Mouse (Mus musculus) lung, postnatal 10 days (tissue): Measurements from ENCODE around the gene Ly6g5c.

Experiments
- DNase-seq: peaks from one replicate; pipeline ENCODE4 v3.0.0; 2021

Gene Ly6g5c

DNA sequence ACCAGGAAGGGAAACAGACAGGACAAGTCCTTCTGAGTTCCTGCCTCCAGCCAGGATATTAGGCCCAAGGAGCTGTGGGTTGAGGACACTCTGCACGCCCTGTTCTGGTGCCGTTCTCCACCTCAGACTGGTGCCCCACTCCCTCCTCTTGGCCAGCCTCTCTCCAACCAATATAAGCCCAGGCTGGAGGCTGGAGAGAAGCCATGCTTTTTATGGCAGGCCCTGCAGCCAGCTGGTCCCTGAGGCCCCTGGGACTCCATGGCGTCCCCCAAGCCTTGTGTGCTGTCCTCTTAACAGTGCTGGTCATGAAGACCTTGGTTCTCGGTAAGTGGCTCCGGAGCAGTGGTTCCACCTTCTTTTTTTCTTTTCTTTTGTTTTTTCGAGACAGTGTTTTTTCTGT, at the start of gene Ly6g5c:
Gene Ly6g5c (plus strand): TSS at position 183 of the 400 bp plus-strand sequence.
- no peak for DNase-seq

DNA sequence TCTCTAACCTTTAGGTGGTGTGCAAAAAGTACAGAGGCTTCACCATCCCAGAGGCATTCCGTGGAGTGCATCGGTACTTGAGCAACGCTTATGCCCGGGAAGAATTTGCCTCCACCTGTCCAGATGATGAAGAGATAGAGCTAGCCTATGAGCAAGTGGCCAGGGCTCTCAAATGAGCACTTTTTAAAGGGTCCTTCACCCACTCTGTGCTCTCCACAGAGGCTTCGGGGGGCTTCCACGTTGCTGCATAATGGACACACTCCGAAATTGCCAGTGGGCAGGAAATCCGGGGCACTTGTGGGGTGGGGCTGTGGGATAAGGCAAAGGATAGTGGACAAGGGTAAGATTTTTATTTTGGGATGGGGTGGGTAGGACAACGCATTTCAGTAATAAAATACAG, 49.8 kb upstream of the Ly6g5c start:
- no peak for DNase-seq

DNA sequence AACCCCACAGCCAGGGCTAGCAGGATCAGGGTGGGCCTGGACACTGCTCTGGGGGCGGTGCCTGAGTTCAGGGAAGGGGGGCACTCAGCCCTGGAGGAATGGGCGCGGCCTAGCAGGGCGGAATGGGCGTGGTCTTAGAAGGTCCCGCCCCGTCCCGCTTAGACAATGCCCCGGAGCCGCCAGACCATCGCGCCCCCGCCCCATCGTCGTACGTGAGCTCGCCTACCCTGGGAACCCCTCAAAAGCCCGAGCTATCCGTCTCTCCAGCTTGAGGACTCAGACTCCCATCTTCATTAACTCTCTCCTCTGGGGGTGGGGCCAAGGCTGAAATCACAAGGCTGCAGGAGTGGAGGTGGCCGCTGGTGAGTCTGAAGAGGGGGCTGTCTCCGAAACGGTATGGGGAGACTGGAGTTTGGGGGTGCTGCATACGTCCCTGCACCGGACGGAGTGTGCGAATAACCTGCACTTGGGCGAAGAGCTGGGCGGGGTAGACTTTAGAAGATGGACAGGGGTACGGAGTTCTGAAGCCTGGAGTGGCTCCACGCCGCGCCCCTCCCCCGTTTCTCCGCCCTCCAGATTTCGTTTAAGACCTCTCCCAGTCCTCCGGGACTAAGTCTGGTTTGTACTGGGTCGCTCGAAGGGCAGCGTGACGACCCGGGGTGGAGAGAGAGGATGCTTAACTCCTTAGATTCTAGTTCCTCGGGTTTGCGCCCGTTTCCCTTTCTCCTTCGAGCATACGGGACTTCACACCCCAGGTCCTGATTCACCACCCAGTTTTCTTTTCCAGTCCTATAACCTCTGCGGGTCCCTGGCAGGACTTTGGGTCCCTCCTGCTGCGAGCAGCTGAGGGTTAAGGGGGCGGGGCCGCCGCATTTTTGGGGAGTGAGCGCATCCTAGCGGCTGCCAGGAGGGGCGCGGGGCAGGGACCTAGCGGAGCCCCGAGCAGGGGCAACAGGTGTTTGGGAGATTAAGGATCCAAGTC, 48.9 kb upstream of the Ly6g5c start, which contains the start of gene Ddah2:
Gene Ddah2 (plus strand): TSS at position 125 of the 982 bp plus-strand sequence.
- peak; percentile 97 for DNase-seq

DNA sequence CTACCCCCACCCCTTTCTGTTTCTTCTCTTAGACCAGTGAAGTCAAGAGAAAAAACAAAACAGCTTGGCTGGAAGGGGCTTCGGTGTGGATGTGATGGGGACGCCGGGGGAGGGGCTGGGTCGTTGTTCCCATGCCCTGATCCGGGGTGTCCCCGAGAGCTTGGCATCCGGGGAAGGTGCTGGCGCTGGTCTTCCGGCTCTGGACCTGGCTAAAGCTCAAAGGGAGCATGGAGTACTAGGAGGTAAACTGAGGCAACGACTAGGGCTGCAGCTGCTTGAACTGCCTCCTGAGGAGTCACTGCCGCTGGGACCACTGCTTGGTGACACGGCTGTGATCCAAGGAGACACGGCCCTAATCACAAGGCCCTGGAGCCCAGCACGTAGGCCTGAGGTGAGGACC, 48.0 kb upstream of the Ly6g5c start:
- no peak for DNase-seq

GRCm38 (mm10) chr17:35060737-35061297, 47.3 kb upstream of the Ly6g5c start:
- DNase-seq = peak; percentile 70

DNA sequence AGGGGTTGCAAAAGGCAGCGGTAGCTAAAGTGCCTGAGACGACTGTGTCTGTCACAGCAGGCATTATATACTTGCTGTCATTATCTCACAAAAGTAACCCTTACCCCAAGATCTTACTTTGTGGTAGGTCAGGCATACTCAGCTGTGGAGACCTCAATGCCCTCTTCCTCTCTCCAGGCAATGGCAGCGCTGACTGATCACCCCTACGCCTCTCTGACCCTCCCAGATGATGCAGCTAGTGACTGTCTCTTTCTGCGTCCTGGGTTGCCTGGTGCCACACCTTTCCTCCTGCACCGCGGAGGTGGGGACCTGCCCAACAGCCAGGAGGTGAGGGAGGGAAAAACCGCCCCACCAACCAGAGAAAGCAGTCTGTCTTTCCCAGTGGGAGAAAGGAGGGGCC, 46.8 kb upstream of the Ly6g5c start:
- DNase-seq = no peak

GRCm38 (mm10) chr17:35063466-35063865, 44.6 kb upstream of the Ly6g5c start:
- no peak for DNase-seq

- no peak for DNase-seq
These were observed 43.7 kb upstream of the Ly6g5c start for GRCm38 (mm10) chr17:35064378-35064877.

DNA sequence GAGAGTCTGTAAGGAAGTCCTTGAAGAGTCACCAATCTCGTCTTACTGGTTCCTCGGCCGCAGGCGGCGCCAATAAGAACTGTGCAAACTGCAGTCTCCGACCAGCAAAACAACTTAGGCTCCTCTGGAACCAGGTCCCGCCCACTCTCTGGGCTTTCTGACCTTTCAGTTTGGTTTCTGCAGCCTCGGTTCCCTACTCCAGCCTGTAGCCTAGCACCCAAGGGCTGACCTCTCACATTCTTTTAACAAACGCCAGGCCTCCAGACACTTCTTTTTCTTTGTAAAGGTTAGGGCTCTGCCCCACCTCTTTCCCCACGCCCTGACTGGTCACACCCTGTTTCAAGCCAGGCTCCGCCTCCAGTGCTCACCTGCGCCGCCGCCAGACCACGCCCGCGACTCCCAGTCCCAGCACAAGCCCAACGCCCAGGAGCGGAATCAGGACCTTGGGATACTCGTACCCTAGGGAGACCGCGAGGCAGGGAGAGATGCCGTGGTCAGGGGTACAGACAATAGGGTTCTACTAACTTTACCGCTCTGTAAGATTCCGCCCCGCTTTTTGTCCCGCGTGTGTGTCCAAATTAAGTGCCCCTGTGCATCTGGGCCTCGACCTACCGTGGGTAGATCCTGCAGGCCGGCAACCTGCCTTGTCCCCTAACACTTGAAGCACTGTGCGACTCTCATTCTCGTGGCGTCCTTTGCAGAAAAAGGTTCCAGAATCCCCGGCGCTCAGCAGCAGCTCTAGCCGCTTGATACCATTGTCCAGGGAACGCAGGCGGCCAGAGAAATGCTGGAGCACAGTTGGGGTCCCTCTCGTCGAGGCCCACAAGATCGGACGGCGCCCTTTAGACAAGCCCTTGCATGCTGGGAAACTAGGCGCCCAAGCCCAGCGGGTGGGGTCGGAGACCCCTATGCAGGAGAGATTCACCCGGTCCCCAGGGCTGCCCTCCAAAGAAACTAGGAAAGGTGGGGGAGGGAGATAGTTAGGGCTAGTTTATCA, 42.8 kb upstream of the Ly6g5c start, which contains the start of gene Ly6g6c:
Gene Ly6g6c (plus strand): TSS at position 438 of the 997 bp plus-strand sequence.
- DNase-seq = peak; percentile 88

DNA sequence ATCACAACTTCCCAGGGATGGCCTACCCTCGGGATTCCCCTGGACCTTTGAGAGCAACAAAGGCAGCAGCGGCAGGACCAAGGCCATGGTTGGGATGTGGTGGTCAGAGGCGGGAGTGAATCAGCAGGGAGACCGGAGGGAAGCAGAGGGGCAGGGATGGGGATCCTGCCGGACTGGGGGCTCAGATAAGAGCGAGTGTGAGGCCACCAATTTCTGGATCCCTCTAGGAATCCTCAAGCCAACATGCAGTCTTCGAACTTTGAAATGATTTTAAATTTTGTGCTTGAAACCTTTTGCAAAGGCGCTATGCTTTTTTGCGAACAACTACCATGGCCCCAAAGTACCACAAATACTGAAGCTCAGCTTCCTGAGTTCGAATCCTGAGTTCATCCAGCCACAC, 42.0 kb upstream of the Ly6g5c start, which contains the start of gene Mpig6b:
Gene Mpig6b (minus strand): TSS at position 101 of the 400 bp plus-strand sequence.
- DNase-seq = no peak

DNA sequence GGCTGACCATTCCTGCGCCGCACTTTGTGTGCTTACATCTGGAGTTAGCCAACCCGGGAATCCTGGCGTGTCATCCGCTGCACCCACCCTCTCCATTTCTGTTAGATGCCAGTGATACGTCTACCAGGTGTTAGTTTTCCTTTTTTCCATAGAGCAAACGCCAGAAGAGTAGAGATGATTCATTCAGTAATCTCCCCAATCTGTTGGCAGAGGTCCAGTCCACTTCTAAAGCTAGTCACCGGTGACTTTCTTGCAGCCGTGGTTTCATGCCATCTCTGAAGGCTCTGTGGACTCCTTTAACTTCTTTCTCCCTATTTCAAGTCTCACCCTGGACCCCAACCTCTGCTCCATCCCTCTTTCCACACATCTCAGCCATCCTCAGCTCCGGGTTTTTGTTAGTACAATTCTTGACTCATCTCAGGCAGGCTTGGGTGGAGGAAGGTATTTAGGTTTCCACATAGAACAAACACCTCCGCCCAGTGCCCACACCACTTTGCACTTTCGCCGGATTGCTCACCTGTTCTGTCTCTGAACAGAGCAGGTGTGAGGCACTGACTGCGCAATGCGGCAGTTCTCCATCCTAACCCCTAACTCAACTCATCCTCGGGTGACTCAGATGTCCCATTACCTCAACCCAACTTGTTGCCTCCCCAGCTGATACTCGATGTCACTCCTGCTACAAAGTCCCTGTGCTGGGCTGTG, 39.7 kb upstream of the Ly6g5c start:
- DNase-seq = no peak

- peak; percentile 55 for DNase-seq
These were observed 37.4 kb upstream of the Ly6g5c start for GRCm38 (mm10) chr17:35070556-35071229.

- DNase-seq = no peak
These were observed 36.6 kb upstream of the Ly6g5c start for GRCm38 (mm10) chr17:35071454-35071853.

DNA sequence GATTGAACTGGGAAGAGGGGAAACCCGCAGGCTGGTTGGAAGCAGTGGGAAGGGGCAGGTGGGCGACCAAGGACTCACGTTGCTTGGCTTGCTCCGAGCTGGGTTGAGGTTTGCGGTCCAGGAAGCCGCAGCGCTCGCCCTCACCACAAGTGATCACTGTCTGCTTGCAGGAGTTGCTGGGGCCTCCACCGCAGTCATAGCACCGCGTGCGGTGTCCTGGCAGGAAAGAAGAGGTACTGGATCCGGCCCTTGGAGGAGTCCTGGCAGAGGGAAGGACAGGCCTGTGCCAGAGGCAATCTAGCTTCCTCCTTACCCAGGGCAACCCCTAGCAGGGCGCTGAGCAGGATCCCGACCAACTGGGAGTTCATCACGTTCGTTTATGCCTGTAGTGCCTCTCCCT, 34.0 kb upstream of the Ly6g5c start:
- no peak for DNase-seq

GRCm38 (mm10) chr17:35076507-35077176, 31.4 kb upstream of the Ly6g5c start, which contains the start of gene Ly6g6e:
Gene Ly6g6e, plus strand, starts transcription at chr17:35076902.
- DNase-seq = no peak

DNA sequence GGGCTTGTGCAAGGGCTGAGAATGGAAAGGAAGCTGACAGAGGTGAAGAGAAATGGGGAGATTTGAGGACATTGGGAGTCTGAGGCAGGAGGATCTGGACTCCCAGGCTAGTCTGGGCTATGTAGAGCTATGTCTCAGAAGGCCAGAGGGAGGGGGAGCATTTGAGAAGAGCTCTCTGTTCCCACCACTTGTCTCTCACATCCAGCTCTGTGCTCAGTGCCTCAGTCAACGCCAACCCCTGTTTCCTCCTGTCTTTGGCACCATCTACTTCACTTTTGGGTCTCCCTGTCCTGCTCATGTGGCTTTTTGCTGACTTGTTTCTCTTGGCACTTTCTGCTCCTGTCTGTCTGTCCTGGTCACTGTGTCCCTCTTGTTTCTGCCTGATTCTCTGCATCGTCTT, 30.8 kb upstream of the Ly6g5c start:
- DNase-seq = no peak

- DNase-seq = peak; percentile 82
These were observed 30.3 kb upstream of the Ly6g5c start, which contains the start of gene Ly6g6d for GRCm38 (mm10) chr17:35077786-35078233. Gene Ly6g6d, minus strand, starts transcription at chr17:35078065.

- DNase-seq = no peak
These were observed 28.3 kb upstream of the Ly6g5c start for GRCm38 (mm10) chr17:35079778-35080177.

- no peak for DNase-seq
These were observed 27.8 kb upstream of the Ly6g5c start for GRCm38 (mm10) chr17:35080248-35080647.

GRCm38 (mm10) chr17:35080710-35081109, 27.4 kb upstream of the Ly6g5c start:
- no peak for DNase-seq
